Mouse (Mus musculus): ENCODE measurements at regions not wholly inside any gene's neighbourhood (a gene's known extent, or its start where the extent isn't known, plus 50 kb on each side); places are given as distances from the start of the nearest gene placed in this dataset.

GRCm38 (mm10) chr17:68218246-68218645 is 55.4 kb upstream of the L3mbtl4 start:
- TF ChIP-seq CTCF (IDR thresholded peaks at IDR 0.05; ENCODE audit: borderline replicate concordance, insufficient read depth, low read depth, low read length) (no peak), POLR2A (IDR thresholded peaks at IDR 0.05; ENCODE audit: borderline replicate concordance, insufficient read depth, low read length) (no peak)

Data from cerebellum, adult 2 months (tissue).